Mouse (Mus musculus) adrenal gland, adult 2 months (tissue): ENCODE results near the gene Art1. TPM values are rescaled to one million over a fixed set of nuclear protein-coding genes. Genes with fewer than 3 reads are reported as not detected.

Experiments used
- DNase-seq: peaks from one replicate; pipeline ENCODE4 v3.0.0; 2021
- polyA plus RNA-seq: library from polyadenylated mRNA; depleted of rRNA; stranded (reverse); fragments of >200 nt; gene quantifications from 2 replicates; pipeline ENCODE4 v1.2.3, GENCODE M21; 2012; rRNA removed
- total RNA-seq, 2 experiments: library from RNA; stranded (reverse); gene quantifications; 2 replicates each; pipeline ENCODE4 v1.2.3; 2021

The Art1 gene
- total and polyA plus RNA-seq, 3 experiments: not detected

GRCm38 (mm10) chr7:102109171-102109570, 7.6 kb downstream of the Art1 start, which contains the start of gene Art5:
Art5 (minus strand) TSS chr7:102109489.
- no peak for DNase-seq

GRCm38 (mm10) chr7:102109746-102110145, 8.2 kb downstream of the Art1 start:
- DNase-seq: no peak

GRCm38 (mm10) chr7:102113151-102113729, 11.7 kb downstream of the Art1 start:
- peak; percentile 14 for DNase-seq

GRCm38 (mm10) chr7:102116579-102117331, 15.2 kb downstream of the Art1 start, which contains the start of gene Chrna10:
Chrna10 (minus strand) TSS chr7:102116828.
- no peak for DNase-seq

- no peak for DNase-seq
These were observed 15.8 kb downstream of the Art1 start for GRCm38 (mm10) chr7:102117382-102117781.

GRCm38 (mm10) chr7:102120326-102120725, 18.8 kb downstream of the Art1 start:
- DNase-seq: no peak

GRCm38 (mm10) chr7:102132395-102132794, 30.9 kb downstream of the Art1 start:
- DNase-seq: peak; percentile 12

- peak; percentile 23 for DNase-seq
These were observed 35.9 kb downstream of the Art1 start for GRCm38 (mm10) chr7:102137464-102137863.

GRCm38 (mm10) chr7:102137898-102138297, 36.4 kb downstream of the Art1 start:
- no peak for DNase-seq

GRCm38 (mm10) chr7:102153691-102154090, 52.1 kb downstream of the Art1 start:
- peak; percentile 23 for DNase-seq

Other genes with a start within 250 kb of the Art1 start
- 1 to 10 TPM; 3.2 to 4.5 TPM for gene Folr2, start 244.5 kb upstream of the Art1 start, total RNA-seq
- 3.9 and 5.0 TPM in 2 replicates for gene Folr2, start 244.5 kb upstream of the Art1 start, polyA plus RNA-seq
- 10 to 100 TPM; 34.2 to 35.7 TPM for gene Anapc15, start 238.0 kb upstream of the Art1 start, total RNA-seq
- 32.3 and 39.9 TPM in 2 replicates for gene Anapc15, start 238.0 kb upstream of the Art1 start, polyA plus RNA-seq
- gene Folr1, start 231.0 kb upstream of the Art1 start, total RNA-seq: 10 to 100 TPM in 1 of 2 experiments, under 1 TPM in 1; 0.86 to 22.0 TPM
- gene Folr1, start 231.0 kb upstream of the Art1 start, polyA plus RNA-seq: 1.3 and 2.6 TPM in 2 replicates
- 100 to 1,000 TPM; 106 to 131 TPM for gene Lamtor1, start 195.8 kb upstream of the Art1 start, total RNA-seq
- gene Lamtor1, start 195.8 kb upstream of the Art1 start, polyA plus RNA-seq: 298 TPM in 2 replicates
- gene Tomt, start 195.4 kb upstream of the Art1 start, total RNA-seq: not detected
- gene Tomt, start 195.4 kb upstream of the Art1 start, polyA plus RNA-seq: not detected in 2 replicates
- 10 to 100 TPM; 11.7 to 17.3 TPM for gene Lrrc51, start 167.8 kb upstream of the Art1 start, total RNA-seq
- 9.4 and 10.3 TPM in 2 replicates for gene Lrrc51, start 167.8 kb upstream of the Art1 start, polyA plus RNA-seq
- 100 to 1,000 TPM; 167 to 176 TPM for gene Numa1, start 167.6 kb upstream of the Art1 start, total RNA-seq
- gene Numa1, start 167.6 kb upstream of the Art1 start, polyA plus RNA-seq: 89.3 and 96.6 TPM in 2 replicates
- 10 to 100 TPM in 1 of 2 experiments, 1 to 10 TPM in 1; 6.1 to 22.2 TPM for gene Il18bp, start 83.1 kb upstream of the Art1 start, total RNA-seq
- 15.5 and 18.2 TPM in 2 replicates for gene Il18bp, start 83.1 kb upstream of the Art1 start, polyA plus RNA-seq
- gene Rnf121, start 36.3 kb upstream of the Art1 start, total RNA-seq: 10 to 100 TPM; 28.5 to 36.9 TPM
- gene Rnf121, start 36.3 kb upstream of the Art1 start, polyA plus RNA-seq: 12.3 and 12.8 TPM in 2 replicates
- gene Xndc1, start 36.2 kb upstream of the Art1 start, total RNA-seq: 10 to 100 TPM; 11.8 to 12.0 TPM
- gene Xndc1, start 36.2 kb upstream of the Art1 start, polyA plus RNA-seq: 22.3 and 29.9 TPM in 2 replicates
- under 1 TPM; 0.63 to 0.79 TPM for gene Xntrpc, start 36.0 kb upstream of the Art1 start, total RNA-seq
- gene Xntrpc, start 36.0 kb upstream of the Art1 start, polyA plus RNA-seq: 2.4 and 2.5 TPM in 2 replicates
- under 1 TPM in 1 of 2 experiments, not detected in 1; 0.35 TPM for gene Trpc2, start 18.6 kb upstream of the Art1 start, total RNA-seq
- not detected in 2 replicates for gene Trpc2, start 18.6 kb upstream of the Art1 start, polyA plus RNA-seq
- gene Art5, start 7.7 kb downstream of the Art1 start, total RNA-seq: not detected
- gene Art5, start 7.7 kb downstream of the Art1 start, polyA plus RNA-seq: 0.09 and 0.35 TPM in 2 replicates
- gene Chrna10, start 15.1 kb downstream of the Art1 start, total RNA-seq: not detected
- 0.22 and 0.38 TPM in 2 replicates for gene Chrna10, start 15.1 kb downstream of the Art1 start, polyA plus RNA-seq
- gene Nup98, start 108.4 kb downstream of the Art1 start, total RNA-seq: 10 to 100 TPM; 47.8 to 84.4 TPM
- 10.1 and 13.5 TPM in 2 replicates for gene Nup98, start 108.4 kb downstream of the Art1 start, polyA plus RNA-seq
- 10 to 100 TPM; 62.6 to 96.0 TPM for gene Pgap2, start 108.5 kb downstream of the Art1 start, total RNA-seq
- 320 and 360 TPM in 2 replicates for gene Pgap2, start 108.5 kb downstream of the Art1 start, polyA plus RNA-seq
- gene Rhog, start 154.3 kb downstream of the Art1 start, total RNA-seq: 10 to 100 TPM; 48.0 to 62.7 TPM
- gene Rhog, start 154.3 kb downstream of the Art1 start, polyA plus RNA-seq: 60.0 and 69.0 TPM in 2 replicates
- 10 to 100 TPM; 68.2 to 74.8 TPM for gene Stim1, start 166.1 kb downstream of the Art1 start, total RNA-seq
- gene Stim1, start 166.1 kb downstream of the Art1 start, polyA plus RNA-seq: 68.4 and 77.7 TPM in 2 replicates